Mouse (Mus musculus): ENCODE data around the gene Adk. TPM values are rescaled to one million over a fixed set of nuclear protein-coding genes. Genes with fewer than 3 reads are reported as not detected.

Adk gene
- polyA plus RNA-seq, 1 experiment from 2014 or later: 180 TPM

Other genes starting within 250 kb of the Adk start
- 1.1 and 1.3 TPM in 2 replicates for gene Plau, start 215.9 kb upstream of the Adk start, polyA plus RNA-seq (2014; fragmentation: Nextera tagmentation; extraction: Ambion mirVana)
- gene Vcl, start 123.2 kb upstream of the Adk start, polyA plus RNA-seq (2014; fragmentation: Nextera tagmentation; extraction: Ambion mirVana): 82.1 and 88.2 TPM in 2 replicates
- 73.3 and 82.7 TPM in 2 replicates for gene Ap3m1, start 66 bp upstream of the Adk start, polyA plus RNA-seq (2014; fragmentation: Nextera tagmentation; extraction: Ambion mirVana)